Mouse (Mus musculus) 416B (cell line): Measurements from ENCODE around the gene Tamm41.

Experiments
- DNase-seq: peaks from one replicate; pipeline ENCODE4 v3.0.0; 2011; ENCODE audit warnings: low read depth

The Tamm41 gene

DNA sequence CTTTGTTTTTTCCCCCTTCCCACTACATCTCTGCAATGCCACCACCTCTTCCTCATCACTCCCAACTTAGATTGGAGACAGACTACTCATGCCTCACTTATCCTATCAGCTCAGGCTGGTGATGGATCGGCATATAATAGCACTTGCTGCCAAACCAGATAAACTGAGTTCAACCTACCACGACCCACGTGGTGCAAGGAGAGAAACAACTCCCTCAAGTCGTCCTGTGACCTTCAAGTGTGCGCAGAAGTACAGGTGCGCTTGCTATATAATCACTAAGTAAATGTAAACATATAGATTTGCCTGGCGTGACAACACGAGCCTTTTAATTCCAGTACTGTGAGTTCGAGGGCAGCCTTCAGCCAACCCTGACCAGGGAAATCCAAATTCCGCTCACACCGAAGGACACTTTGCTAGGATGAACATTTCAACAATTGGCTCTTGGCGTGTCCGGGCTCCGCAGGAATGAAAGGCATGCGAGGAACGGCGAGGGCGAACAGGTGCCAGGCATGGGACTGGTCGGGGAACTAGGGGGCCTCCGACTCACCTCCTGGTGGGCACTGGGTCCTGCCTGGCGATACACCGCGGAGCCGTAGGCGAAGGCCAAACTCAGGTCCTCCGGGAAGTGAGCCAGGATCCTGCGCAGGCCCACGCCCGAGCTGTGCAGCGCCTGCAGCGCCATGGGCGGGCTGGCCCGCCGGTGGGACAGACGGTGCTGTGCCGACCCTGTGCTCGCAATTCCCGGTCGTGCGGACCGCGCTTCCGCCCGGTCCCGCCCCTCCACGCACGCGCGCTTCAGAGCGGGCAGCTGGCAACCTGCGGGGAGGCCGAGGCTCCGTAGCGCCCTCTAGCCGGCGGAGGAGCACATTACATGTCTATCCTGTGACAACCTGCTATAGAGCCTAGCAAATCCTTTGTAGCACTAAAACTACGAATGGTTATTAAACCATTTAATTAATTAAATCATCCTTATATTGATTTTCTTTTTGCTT, at the start of gene Tamm41:
TSS of gene Tamm41 (minus strand) at position 774 of the 992 bp plus-strand sequence.
- DNase-seq: peak; percentile 87

DNA sequence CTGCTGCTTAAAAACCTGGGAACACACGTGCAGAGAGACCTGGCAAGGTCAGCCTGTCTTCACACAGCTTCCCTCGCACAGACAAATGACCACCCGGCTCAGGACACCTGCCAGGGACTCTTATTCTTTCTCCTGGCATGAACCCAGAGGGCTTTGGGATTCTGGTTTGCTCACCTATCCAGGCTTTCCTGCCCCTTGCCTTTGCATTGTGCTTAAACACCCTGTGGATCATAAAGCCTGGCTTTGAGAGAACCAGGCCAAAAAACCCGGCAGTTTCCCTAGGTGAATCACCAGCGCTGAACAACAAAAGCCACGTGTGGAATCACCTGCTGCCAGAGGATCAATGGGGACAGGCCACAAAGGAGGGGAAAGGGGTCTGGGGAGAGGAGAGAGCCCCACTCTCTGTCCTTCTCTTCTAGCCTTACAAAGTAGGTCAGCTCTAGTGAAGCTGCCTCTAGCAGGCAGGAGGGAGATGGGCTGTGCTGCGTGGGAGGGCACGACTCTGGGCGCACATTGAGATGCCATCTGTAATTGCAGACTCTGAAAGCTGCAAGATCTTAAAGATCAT, 47.7 kb upstream of the Tamm41 start:
- DNase-seq: no peak

DNA sequence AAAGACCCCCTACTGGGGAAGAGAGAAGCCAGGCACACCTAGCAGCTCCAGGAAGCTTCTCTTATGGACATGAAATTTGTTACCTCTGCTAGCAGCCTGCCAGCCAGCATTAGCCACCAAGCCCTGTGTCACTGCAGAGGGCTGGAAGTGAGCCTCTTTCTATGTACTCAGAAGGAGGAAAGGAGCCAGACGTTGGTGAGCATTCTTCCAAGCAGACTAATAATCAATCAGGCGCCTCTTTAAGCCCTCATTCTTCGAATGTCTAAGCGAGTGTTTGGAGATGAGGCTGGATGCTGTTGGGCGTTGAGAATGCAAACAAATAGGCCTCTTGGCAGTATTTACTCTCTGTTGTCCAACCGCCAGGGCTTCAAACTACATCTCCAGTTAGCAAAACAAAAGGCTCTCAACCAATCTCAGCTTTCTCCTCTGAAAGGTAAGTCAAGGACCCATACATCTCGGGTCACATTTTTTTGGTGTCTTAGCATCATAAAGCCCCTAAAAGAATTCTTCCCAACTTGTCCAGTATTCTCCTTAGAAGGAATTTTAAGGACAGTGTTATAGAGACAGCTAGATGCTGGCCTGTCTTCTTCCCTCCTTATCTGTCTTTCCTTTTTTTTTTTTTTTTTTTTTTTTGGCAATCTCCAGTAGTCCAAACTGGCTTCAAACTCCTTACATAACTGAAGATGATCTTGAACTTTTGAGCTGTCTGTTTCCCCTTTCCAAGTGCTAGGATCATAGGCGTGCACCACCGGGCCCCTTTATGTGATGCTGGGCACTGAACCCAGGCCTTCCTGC, 39.3 kb upstream of the Tamm41 start:
- DNase-seq: no peak

DNA sequence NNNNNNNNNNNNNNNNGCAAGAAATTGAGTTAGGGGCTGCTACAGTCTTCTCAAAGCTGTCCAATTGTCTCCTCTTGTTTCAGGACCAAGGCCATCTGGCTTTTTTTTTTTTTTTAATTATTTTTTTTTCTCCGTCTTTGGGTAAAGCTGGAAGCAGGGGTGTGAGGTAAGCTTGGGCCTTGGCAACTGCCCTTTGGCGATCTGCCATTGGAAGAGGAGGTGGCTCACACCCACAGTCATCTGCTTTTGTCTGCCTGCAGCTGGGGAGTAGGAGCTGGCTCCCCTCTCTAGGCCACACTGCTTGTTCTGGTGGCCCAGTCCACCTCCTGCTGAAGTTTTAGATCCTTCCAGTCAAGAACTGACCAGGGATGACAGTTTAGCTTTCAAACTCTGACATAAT, 34.3 kb upstream of the Tamm41 start:
- no peak for DNase-seq

DNA sequence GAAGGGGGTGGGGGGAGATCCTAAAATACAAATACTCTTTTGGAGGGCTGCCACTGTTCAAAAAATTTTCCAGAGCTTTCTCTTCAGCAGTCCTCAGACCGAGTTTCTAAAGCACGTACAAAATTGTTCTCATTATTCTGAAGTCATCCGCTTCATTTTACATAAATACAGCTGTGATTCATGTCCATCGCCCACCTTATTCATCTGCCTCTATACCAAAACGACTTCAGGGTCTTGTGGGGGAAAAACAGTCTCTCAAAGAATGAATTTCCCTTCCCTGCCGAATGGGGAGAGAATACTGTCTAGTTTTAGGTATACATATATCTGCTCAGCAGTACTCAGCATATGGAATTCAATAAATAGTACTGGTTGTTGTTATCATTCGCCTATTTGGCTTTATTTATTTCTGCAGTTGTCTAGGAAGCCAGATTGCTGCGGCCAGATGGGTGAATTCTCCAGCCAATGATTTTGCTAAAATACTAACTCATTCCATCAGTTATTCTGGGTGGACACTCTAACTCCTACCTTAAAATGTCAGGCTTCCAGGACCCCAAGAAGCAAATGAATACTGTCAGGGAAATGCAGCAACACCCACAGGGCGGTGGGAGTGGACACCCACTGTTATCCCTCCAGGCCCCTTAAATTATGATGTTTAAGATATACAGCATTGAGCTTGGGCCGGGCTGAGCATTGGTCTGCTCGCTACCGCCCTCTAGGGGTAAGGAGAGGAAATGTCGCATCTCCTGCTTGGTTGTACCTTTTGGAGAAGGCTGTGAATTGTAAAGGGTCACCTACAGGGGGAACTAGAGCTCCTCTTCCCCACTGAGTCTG, 27.9 kb upstream of the Tamm41 start:
- DNase-seq: peak; percentile 68

DNA sequence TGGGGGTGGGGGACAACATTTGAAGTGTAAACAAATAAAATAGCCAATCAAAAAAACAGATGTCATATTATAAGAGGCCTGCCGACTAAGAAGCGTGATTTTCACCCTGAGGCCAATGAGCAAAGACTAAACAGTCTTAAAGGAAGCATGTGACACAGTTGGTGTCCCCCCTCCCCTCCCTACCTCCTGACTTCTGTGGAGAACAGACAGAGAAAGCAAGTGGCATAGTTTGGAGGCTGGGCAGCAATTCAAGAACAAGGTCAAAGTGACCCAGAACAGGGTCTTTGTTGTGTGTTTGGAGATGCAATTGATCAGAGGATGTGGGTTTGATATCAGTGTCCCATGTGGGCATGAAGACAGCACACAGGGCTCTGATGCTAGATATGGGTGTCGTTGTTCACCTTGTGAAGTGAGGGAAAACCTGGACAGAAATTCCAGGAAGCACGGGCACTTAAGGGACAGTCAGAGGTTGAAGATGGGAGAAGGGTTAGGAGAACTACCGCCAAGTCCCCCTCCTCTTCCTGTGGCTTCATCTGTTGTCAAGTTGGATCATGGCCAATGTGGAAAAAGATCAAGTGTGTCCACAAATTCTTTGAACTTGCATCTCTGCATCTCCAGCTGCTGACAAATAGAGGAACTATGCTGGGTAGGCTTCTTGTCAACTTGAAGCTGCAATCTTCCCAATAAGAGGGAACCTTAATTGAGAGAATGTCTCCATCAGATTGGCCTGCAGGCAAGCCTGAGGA, 25.1 kb upstream of the Tamm41 start:
- DNase-seq: no peak

DNA sequence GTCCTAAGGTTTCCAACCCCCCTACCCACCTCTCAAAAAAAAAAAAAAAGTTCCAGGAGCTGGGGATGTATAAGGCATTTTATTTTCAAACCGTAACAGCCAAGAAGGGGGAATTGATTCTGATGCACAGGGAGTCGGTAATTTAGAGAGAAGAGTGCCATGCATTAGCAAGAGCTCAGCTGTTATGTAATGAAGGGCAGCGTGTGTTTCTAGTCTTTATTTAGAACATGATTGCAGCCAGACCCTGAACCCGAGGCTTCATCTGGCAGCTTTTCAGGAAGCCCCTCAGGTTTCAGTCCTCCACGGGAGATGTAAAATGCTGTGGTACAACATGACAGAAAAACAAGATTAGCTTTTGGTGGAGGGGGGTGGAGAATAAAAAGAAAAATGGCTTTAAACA, 21.6 kb upstream of the Tamm41 start:
- no peak for DNase-seq

DNA sequence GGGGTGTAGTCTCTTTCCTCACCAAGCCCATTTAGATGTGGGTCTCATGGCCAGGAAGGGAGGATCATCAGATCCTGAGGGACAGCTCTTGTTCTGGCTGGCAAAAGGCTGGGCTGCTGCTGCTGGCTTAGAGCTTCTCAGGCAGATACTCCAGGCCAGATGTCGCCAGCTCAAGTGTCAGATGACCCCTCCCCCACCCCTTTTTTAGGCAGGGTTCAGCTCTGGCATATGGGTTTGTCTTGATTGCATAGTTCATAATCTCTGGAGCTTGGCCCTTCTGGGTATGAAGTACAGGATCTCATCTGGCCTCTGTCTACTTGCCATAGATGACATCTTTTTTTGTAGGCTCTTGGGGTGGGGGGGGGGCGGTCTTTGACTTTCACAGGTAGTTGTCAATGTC, 19.0 kb upstream of the Tamm41 start:
- no peak for DNase-seq

DNA sequence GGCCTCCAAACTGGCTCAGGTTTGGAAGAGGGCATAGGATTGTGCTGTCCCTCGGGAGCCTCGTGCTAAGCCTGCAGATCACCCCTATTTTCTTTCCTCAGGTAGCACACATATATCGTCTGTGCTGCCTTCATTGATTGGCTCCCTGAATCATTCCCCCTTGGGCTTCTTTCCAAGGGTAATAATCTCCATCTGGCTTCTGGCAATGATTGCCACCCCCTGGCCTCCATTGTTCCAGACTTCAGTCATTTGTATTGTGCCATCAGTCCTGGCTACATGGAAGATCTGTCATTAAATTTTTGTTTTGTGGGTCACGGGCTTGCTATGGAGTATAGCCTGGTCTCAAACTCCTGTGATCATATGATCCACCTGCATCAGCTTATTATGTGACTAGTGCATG, 17.8 kb upstream of the Tamm41 start:
- DNase-seq: no peak

DNA sequence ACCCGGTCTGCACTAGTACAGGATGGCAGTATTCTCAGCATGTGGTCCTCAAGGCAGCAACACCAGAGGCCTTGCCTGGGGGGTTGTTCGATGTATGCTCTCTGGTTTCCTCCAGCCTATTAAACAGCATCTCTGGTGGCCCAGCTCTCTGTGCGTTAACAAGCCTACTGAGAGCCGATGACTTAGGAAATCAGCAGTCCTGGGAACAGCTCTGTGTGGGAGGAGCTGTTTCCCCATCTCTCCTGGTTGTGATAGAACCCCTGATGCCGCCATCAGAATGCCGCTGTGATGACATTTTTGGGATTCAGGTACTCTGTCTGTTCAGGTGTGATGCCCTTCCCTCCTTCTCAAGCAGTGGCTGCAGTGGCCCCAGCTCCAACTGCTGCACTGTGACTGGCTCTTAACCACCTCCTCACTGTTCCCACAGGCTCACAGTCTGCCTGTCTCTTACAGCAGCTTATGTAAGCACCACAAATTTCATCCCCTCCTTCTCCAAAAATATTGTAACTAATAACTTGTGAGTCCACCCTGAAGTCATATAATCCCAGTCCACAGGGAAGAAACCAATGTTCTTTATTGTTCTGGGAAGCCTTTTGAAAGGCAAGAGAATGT, 14.0 kb upstream of the Tamm41 start:
- DNase-seq: no peak

DNA sequence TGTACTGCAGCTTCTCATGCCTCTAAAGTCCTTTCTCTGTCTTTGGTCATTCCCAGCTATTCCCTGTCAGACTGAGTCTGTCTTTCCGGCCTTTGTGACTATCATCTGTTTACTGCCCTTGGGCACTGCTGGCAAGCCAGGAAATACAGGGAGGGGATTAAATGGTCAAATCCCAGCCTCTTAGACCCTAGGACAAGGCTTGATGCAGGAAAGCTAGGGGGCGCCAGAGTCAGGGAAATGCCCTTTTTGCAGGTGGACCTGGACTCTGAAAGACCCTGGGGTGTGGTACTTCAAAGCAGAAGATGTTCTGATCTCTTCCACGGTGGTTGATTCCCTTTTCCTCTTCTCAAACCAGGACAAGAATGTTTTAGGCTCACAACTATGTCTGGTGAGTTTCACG, 11.3 kb upstream of the Tamm41 start:
- DNase-seq: no peak

DNA sequence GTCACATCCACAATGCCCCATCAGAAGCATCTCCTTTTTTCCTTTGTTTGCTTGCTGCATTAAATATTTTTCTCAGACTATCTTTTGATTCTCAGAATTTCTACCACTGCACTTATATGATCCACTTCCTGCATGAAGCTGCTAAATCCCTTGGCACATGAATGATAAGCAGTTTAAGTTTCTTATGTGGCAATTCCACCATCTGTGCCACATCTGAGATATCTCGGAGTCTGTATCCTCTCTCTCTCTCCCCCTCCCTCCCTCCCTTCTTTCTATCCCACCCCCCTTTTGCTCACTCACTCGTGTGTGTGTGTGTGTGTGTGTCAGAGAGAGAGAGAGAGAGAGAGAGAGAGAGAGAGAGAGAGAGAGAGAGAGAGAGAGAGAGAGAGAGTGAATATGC, 10.1 kb upstream of the Tamm41 start:
- no peak for DNase-seq

DNA sequence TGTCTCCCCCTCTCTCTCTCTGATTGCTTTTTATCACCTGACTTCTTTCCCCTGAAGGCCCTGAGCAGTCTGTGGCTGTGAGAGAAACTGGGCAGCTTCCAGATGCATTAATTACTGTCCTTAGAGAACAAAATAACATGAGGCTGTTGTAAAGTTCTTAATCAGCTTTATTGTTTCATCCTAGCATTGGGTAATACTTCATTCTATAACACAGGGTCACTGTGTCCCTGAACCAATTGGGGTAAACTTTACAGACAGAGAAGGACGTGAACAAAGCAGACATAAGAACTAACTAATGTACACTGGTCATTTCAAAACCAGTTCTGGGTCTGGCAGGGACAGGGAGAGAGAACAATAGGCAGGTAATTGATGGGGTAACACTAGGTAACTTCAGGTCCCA, 8.4 kb upstream of the Tamm41 start:
- no peak for DNase-seq

DNA sequence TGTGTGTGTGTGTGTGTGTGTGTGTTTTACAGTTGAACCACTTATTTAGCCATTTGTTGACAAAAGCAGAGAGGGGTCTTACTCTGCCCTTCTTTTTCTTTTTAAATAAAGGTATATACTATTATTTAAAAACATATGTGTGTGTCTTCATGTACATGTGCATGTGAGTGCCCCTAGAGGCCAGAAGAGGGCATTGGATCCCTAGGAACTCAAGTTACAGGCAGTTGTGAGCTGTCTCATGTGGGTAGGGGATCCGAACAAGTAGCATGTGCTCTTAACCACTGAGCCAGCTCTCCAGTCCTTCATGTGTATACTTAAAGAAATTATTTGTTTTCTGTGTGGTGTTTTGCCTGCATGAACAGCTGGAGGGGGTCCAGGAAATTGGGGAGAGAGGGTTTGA, 7.0 kb upstream of the Tamm41 start:
- peak; percentile 57 for DNase-seq

DNA sequence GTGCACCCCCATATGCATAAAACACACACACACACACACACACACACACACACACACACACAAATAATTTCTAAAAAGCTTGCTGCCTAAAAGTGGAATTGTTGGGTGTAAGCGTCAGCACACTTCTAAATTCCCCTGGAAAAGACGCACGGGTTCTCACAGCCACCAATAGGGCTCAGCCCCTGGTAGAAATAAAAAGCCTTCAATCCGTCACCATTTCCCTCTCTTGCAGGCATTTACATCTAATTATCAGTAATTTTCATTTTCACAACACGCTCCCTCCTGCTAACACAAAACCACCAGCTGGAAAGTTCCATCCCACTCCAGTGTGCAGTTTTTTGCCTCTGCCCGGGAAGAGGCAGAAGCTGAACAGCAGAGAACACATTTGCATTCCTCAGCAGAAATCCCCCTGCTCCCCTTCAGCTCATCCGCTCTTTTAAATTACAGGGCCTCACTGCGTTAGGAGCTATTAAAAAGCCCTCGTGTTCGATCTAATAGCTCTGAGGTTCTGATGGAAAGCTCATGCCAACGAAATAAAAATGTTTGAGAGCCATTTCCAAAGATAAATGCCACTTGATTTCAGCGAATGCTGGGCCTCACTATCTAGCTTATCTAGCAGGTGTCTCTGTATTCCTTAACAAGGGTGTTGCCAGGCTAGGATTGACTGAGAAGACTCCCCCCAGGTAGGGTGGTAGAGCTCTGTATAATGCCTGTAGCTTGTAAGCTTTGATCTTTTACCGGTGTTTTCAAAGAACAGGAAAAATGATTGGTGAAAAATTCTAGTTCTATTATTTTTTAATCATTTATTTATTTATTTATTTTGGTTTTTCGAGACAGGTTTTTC, 6.2 kb upstream of the Tamm41 start:
- DNase-seq: no peak

DNA sequence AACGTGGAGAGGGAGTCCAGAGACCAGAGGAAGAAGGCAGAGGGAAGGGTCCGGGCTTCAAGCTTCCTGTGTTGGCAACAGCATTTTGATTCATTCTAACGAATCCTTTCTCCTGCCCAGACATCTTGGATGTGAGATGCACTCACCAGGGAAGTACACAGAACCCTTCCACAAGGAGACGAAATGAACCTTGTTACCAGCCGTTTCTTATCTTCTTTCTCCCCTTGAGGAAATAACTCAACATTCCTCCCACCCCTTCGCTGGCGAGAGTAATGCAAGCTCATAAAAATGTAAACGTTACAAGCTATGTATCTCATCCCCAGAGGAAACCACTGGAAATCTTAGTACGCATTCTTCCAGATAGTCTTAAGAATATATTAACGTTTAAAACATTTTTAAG, 4.9 kb upstream of the Tamm41 start:
- DNase-seq: no peak

DNA sequence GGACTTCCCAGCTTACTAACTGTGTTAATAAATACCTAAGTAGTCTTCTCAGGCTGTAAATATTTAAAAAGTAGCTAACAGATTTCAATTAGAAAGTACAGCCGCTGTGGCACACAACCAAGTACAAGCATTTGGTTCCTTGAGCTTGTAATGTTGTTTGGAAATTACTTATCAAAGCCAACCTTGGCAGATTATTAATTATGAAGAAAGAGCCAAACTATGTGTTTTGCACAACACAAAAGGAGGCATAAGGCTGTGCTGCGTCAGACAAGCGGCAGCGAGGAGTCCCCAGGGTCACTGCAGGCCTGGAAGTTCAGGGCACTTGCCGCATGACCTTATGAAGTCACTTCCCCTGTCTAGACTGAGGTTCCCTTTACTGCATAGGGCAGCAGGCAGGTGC, 4.2 kb downstream of the Tamm41 start:
- no peak for DNase-seq

DNA sequence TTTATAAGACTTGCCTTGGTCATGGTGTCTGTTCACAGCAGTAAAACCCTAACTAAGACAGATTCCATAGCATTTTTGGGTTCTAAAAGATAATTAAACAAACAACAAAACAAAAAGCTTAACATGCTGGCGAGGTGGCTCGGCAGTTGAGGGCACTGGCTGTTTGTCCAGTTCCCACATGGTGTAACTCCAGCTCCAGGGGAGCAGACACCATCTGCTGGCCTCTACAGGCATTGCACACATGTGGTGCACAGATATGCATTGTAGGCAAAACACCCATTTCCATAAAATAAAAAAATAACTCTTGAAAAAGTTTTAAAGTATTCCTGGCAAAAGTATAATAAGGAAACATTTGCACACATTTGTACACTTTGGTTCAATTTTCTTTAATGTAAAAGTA, 7.6 kb downstream of the Tamm41 start:
- peak; percentile 42 for DNase-seq

DNA sequence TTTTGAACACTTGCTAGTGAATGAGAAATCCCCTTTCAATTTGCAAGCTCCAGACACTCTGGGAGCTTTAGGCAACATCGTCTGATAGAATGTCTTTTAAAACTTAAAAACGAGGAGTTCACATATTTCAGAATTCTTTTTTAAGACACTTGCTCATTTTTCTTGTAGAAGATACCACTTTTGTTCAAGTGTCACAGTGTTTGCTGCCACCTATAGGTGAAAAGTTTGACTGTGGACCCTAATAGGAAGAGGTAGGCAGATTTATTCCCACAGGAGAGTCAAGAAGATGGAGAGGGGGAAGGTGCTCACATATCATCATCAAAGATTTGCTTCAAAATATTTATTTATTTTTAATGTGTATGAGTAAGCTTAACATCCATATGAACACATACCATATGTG, 8.4 kb downstream of the Tamm41 start:
- peak; percentile 57 for DNase-seq

DNA sequence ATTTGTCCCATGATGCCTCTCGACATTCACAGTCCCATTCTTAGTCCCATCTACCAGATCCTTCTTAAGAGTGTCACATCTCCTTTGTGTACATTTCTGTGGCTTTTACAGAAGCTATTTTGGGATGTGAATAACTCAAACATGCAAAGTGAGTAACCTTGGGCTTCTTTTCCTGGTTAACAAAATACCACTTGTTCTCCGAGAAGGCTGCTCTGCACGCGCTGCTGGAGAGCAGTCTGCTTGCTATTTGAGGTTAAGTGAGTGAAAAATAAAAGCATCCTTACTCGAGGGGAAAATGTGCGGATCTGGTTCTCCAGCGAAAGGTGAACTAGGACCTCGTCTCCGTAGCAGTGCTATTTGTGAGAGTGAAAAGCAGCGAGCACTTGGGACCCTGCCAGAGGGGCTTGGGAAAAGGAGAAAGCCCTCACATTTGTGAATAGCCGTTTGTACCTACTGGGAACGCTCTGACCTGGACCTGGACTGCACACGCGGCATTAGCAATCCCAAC, 10.1 kb downstream of the Tamm41 start:
- DNase-seq: no peak
